Mouse (Mus musculus): Measurements from ENCODE around the gene Vmp1. TPM values are rescaled to one million over a fixed set of nuclear protein-coding genes. Genes with fewer than 3 reads are reported as not detected.

Vmp1 gene
- polyA plus RNA-seq (2015; fragmentation: Nextera tagmentation; extraction: Ambion mirVana), result 80.8 and 81.0 TPM in 2 replicates

GRCm38 (mm10) chr11:86683395-86684125 is at the start of gene Vmp1, which contains the start of gene Ptrh2:
Vmp1 (minus strand) TSS chr11:86683836.
Ptrh2 (plus strand) TSS chr11:86683985.
- peaks cover 59% of the 10 kb centered on the region for H3K4me1 ChIP-seq (replicated peaks)
- H3K36me3 ChIP-seq (replicated peaks), result peaks cover 25% of the 10 kb centered on the region
- peak within 1 kb of the TSS; percentile 96 for H3K27ac ChIP-seq (replicated peaks)
- ATAC-seq (ENCODE audit: insufficient read depth), result peak; percentile 95
- peak within 1 kb of the TSS; percentile 93 for H3K4me3 ChIP-seq (replicated peaks)
- H3K4me2 ChIP-seq, result peak within 1 kb of the TSS; percentile 76
- WGBS (ENCODE audit: insufficient replicate concordance), result under 1% methylated on average over 56 of the region's 56 CpGs
- H3K27me3 ChIP-seq, result no peaks in the 10 kb centered on the region
- peak within 1 kb of the TSS; percentile 94 for H3K9ac ChIP-seq
- H3K9me3 ChIP-seq (replicated peaks), result no peaks in the 10 kb centered on the region

DNA sequence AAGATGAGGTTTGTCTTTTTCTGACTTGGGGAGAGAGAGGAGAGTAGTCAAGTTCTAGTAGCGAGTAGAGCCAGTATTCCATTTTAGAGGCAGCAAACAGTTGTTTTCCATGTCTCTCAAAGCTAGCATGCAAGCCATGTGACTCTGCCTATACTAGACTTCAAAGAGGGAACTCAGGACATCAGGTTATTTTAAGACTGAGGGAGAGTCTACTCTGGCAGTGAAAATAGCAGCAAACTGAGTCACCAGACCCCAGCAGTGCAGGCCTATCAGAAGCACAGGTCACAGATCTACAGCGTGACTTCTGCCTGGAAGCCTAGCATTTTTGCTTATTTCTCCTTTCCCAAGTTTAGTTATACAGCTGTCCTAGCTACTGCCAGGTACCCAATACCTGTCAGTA is 47.8 kb upstream of the Vmp1 start:
- ATAC-seq (ENCODE audit: insufficient read depth), result no peak
- H3K36me3 ChIP-seq (replicated peaks), result peaks cover 86% of the 10 kb centered on the region
- H3K4me1 ChIP-seq (replicated peaks), result 0 out of 2 replicates have a peak, but pooled peaks cover 9% of the 10 kb centered on the region
- 89% methylated on average over 2 of the region's 2 CpGs for WGBS (ENCODE audit: insufficient replicate concordance)
- H3K4me2 ChIP-seq, result no peak overlapping the region
- H3K27me3 ChIP-seq, result no peaks in the 10 kb centered on the region
- H3K27ac ChIP-seq (replicated peaks), result 0 out of 2 replicates have a peak overlapping the region, but pooled peaks have one; percentile 26
- no peak overlapping the region for H3K9ac ChIP-seq
- H3K9me3 ChIP-seq (replicated peaks), result no peaks in the 10 kb centered on the region
- no peak overlapping the region for H3K4me3 ChIP-seq (replicated peaks)

DNA sequence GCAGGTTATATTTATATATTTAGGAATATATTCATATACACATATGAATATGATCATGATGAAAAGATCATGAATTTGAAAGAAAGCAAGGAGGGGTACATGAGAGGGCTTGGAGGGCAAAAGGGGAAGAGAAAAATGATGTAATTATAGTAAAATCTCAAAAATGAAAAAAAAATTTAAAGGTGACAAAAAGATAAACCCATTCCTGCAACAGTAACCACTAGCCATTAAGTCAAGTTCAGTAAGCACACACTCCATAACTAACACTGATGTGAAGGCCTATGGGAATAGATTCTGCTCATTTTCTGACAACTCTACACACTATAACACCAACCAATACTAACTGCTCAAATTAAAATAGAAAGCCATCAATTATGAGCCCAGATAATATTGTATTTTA is 42.0 kb upstream of the Vmp1 start:
- no peak overlapping the region for H3K4me3 ChIP-seq (replicated peaks)
- no peaks in the 10 kb centered on the region for H3K4me1 ChIP-seq (replicated peaks)
- H3K27me3 ChIP-seq, result no peaks in the 10 kb centered on the region
- H3K4me2 ChIP-seq, result no peak overlapping the region
- no peaks in the 10 kb centered on the region for H3K9me3 ChIP-seq (replicated peaks)
- no peak overlapping the region for H3K9ac ChIP-seq
- peaks cover 76% of the 10 kb centered on the region for H3K36me3 ChIP-seq (replicated peaks)
- no peak for ATAC-seq (ENCODE audit: insufficient read depth)
- no peak overlapping the region for H3K27ac ChIP-seq (replicated peaks)

- Histone ChIP-seq H3K36me3 (replicated peaks) (peaks cover 78% of the 10 kb centered on the region), H3K4me1 (replicated peaks) (no peaks in the 10 kb centered on the region), H3K4me2 (no peak overlapping the region), H3K9ac (no peak overlapping the region), H3K9me3 (replicated peaks) (no peaks in the 10 kb centered on the region), H3K27ac (replicated peaks) (no peak overlapping the region), H3K4me3 (replicated peaks) (no peak overlapping the region), H3K27me3 (no peaks in the 10 kb centered on the region)
- no peak for ATAC-seq (ENCODE audit: insufficient read depth)
- 84% methylated on average over 7 of the region's 7 CpGs for WGBS (ENCODE audit: insufficient replicate concordance)
Measured at GRCm38 (mm10) chr11:86724982-86725381, 41.3 kb upstream of the Vmp1 start.

- no peak for ATAC-seq (ENCODE audit: insufficient read depth)
- 79% methylated on average over 3 of the region's 3 CpGs for WGBS (ENCODE audit: insufficient replicate concordance)
Measured at GRCm38 (mm10) chr11:86724004-86724403, 40.4 kb upstream of the Vmp1 start.

DNA sequence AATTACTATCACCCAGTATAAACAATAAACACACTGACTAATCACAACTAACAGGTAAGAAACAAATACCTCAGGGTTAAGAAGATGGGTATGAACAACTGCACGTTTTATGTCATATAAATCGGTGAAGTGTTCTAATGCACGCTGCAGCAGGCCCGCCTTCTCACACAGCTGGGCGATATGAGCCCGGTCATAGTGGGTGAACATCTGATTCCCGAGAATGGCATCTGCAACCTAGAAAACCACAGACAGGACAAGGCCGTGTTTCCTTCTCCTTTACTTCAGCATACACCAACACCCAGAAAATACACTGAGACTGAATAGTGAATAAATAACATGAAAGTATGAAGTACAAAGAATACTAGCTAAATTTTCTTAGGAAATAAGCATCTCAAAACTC is 35.8 kb upstream of the Vmp1 start:
- H3K27me3 ChIP-seq, result no peaks in the 10 kb centered on the region
- ATAC-seq (ENCODE audit: insufficient read depth), result no peak
- WGBS (ENCODE audit: insufficient replicate concordance), result 47% methylated on average over 8 of the region's 8 CpGs
- H3K4me1 ChIP-seq (replicated peaks), result no peaks in the 10 kb centered on the region
- no peak overlapping the region for H3K4me3 ChIP-seq (replicated peaks)
- H3K27ac ChIP-seq (replicated peaks), result no peak overlapping the region
- peaks cover 81% of the 10 kb centered on the region for H3K36me3 ChIP-seq (replicated peaks)
- no peak overlapping the region for H3K9ac ChIP-seq
- H3K4me2 ChIP-seq, result no peak overlapping the region
- H3K9me3 ChIP-seq (replicated peaks), result no peaks in the 10 kb centered on the region

More at GRCm38 (mm10) chr11:86724004-86724403, 40.4 kb upstream of the Vmp1 start:
- Histone ChIP-seq H3K36me3 (replicated peaks) (peaks cover 79% of the 10 kb centered on the region), H3K4me2 (no peak overlapping the region), H3K9ac (no peak overlapping the region), H3K27me3 (no peaks in the 10 kb centered on the region), H3K9me3 (replicated peaks) (no peaks in the 10 kb centered on the region), H3K27ac (replicated peaks) (no peak overlapping the region), H3K4me3 (replicated peaks) (no peak overlapping the region), H3K4me1 (replicated peaks) (no peaks in the 10 kb centered on the region)

- Histone ChIP-seq H3K9me3 (replicated peaks) (no peaks in the 10 kb centered on the region), H3K27ac (replicated peaks) (no peak overlapping the region), H3K4me2 (no peak overlapping the region), H3K36me3 (replicated peaks) (peaks cover 81% of the 10 kb centered on the region), H3K9ac (no peak overlapping the region), H3K4me1 (replicated peaks) (no peaks in the 10 kb centered on the region), H3K27me3 (no peaks in the 10 kb centered on the region), H3K4me3 (replicated peaks) (no peak overlapping the region)
- 89% methylated on average over 3 of the region's 3 CpGs for WGBS (ENCODE audit: insufficient replicate concordance)
- no peak for ATAC-seq (ENCODE audit: insufficient read depth)
Measured at GRCm38 (mm10) chr11:86718369-86718768, 34.7 kb upstream of the Vmp1 start.

DNA sequence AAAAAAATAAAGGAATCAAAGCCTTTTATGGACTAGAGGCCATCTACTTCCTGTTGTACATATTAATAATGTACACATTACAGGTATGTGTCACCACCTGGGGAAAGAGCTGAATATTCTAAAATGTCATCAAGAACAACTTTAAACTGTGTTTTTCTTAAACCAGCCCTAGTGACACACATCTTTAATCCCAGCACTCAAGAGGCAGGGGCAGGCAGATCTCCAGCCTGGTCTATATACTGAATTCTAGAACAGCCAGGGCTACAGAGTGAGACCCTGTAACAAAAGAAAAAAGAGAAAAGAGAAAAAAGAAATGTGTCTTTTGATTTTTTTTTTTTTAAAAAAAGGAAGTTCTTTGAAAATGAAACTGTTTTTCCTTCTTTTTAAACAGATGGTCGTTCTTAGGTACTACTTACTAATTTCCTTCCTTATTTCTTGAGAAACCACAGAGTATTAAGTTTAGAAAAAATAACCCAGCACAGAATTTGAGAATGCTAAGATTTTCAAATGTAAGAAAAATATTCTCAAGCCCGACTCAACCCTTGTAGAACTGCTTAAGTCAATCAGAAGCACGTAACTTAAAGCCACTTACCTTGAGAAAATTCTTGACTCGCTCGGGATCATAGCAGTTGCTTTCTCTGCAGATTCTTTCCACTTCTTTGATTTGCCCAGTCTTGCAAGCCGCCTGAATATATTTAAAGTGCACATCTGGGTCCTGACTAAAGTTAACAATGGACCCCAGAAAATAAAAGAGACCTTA is 33.9 kb upstream of the Vmp1 start:
- ATAC-seq (ENCODE audit: insufficient read depth), result no peak
- H3K4me2 ChIP-seq, result no peak overlapping the region
- H3K9me3 ChIP-seq (replicated peaks), result no peaks in the 10 kb centered on the region
- no peak overlapping the region for H3K4me3 ChIP-seq (replicated peaks)
- H3K27ac ChIP-seq (replicated peaks), result no peak overlapping the region
- no peaks in the 10 kb centered on the region for H3K4me1 ChIP-seq (replicated peaks)
- H3K27me3 ChIP-seq, result no peaks in the 10 kb centered on the region
- peaks cover 84% of the 10 kb centered on the region for H3K36me3 ChIP-seq (replicated peaks)
- WGBS (ENCODE audit: insufficient replicate concordance), result 50% methylated on average over 6 of the region's 6 CpGs
- no peak overlapping the region for H3K9ac ChIP-seq

DNA sequence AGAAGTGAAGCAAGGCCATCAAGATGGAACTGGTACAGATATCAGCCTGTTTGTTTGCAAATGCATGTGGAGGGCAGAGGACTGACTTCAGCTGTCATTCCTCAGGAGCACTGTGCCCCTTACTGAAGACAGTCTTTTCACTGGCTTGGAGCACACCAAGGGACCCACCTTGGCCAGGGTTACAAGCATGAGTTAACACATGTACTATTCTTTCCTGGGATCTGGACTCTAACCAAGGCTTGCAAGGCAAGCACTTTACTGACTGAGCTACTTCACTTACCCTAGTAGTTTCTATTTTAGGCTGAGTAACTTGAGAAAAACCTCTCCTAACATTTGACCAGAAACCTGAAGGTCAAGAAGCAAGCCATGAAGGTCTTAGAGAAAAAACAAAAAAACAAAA is 31.0 kb upstream of the Vmp1 start:
- Histone ChIP-seq H3K4me3 (replicated peaks) (no peak overlapping the region), H3K9ac (no peak overlapping the region), H3K36me3 (replicated peaks) (peaks cover 90% of the 10 kb centered on the region), H3K27ac (replicated peaks) (no peak overlapping the region), H3K4me1 (replicated peaks) (no peaks in the 10 kb centered on the region), H3K9me3 (replicated peaks) (no peaks in the 10 kb centered on the region), H3K4me2 (no peak overlapping the region), H3K27me3 (no peaks in the 10 kb centered on the region)
- ATAC-seq (ENCODE audit: insufficient read depth), result no peak

- H3K4me2 ChIP-seq, result no peak overlapping the region
- H3K27ac ChIP-seq (replicated peaks), result no peak overlapping the region
- peaks cover 97% of the 10 kb centered on the region for H3K36me3 ChIP-seq (replicated peaks)
- H3K4me3 ChIP-seq (replicated peaks), result no peak overlapping the region
- no peaks in the 10 kb centered on the region for H3K9me3 ChIP-seq (replicated peaks)
- no peak for ATAC-seq (ENCODE audit: insufficient read depth)
- no peak overlapping the region for H3K9ac ChIP-seq
- no peaks in the 10 kb centered on the region for H3K27me3 ChIP-seq
- H3K4me1 ChIP-seq (replicated peaks), result no peaks in the 10 kb centered on the region
- 93% methylated on average over 4 of the region's 4 CpGs for WGBS (ENCODE audit: insufficient replicate concordance)
Measured at GRCm38 (mm10) chr11:86701151-86701550, 17.5 kb upstream of the Vmp1 start.

- peaks cover 98% of the 10 kb centered on the region for H3K36me3 ChIP-seq (replicated peaks)
- H3K27me3 ChIP-seq, result no peaks in the 10 kb centered on the region
- H3K4me1 ChIP-seq (replicated peaks), result no peaks in the 10 kb centered on the region
- H3K4me3 ChIP-seq (replicated peaks), result no peak overlapping the region
- WGBS (ENCODE audit: insufficient replicate concordance), result 76% methylated on average over 4 of the region's 4 CpGs
- no peak overlapping the region for H3K27ac ChIP-seq (replicated peaks)
- ATAC-seq (ENCODE audit: insufficient read depth), result no peak
- no peak overlapping the region for H3K9ac ChIP-seq
- no peak overlapping the region for H3K4me2 ChIP-seq
- H3K9me3 ChIP-seq (replicated peaks), result no peaks in the 10 kb centered on the region
Measured at GRCm38 (mm10) chr11:86695461-86695860, 11.8 kb upstream of the Vmp1 start.
